Mouse (Mus musculus): Measurements from ENCODE around the gene Rasgef1c. TPM values are rescaled to one million over a fixed set of nuclear protein-coding genes. Genes with fewer than 3 reads are reported as not detected.

Rasgef1c gene
- total RNA-seq, 1 experiment from 2014 or later: 0.49 TPM

GRCm38 (mm10) chr11:50024833-50025720 lies 123.4 kb downstream of the Rasgef1c start, which contains the start of gene Rnf130:
Gene Rnf130 (plus strand): TSS chr11:50025346.
- peak; percentile 97 for DNase-seq

- no peak for DNase-seq
Measured at GRCm38 (mm10) chr11:50025721-50026520, 124.3 kb downstream of the Rasgef1c start.

- no peak for DNase-seq
Measured at GRCm38 (mm10) chr11:50026521-50027090, 125.0 kb downstream of the Rasgef1c start.

GRCm38 (mm10) chr11:50028416-50028815 lies 126.8 kb downstream of the Rasgef1c start:
- no peak for DNase-seq

Small RNAs within 50 kb of the gene (microRNA-seq; reads per million reads assigned to microRNA genes)
- gene Gm23492: 0 reads per million in 2 experiments

Other genes with a start within 250 kb of the Rasgef1c start
- gene Scgb3a1, start 238.2 kb upstream of the Rasgef1c start, total RNA-seq (2021): not detected in 2 replicates
- 53.0 and 58.6 TPM in 2 replicates for gene Cnot6, start 189.1 kb upstream of the Rasgef1c start, total RNA-seq (2021)
- 2.8 and 2.9 TPM in 2 replicates for gene Gfpt2, start 107.7 kb upstream of the Rasgef1c start, total RNA-seq (2021)
- 65.6 and 76.5 TPM in 2 replicates for gene Mapk9, start 55.1 kb upstream of the Rasgef1c start, total RNA-seq (2021)
- gene Rnf130, start 123.5 kb downstream of the Rasgef1c start, total RNA-seq (2021): 71.7 and 83.7 TPM in 2 replicates
- 117 and 129 TPM in 2 replicates for gene Tbc1d9b, start 229.6 kb downstream of the Rasgef1c start, total RNA-seq (2021)